Comparison of ENCODE assay signal across 7 mouse cellular contexts in genomic region chr9:57659774-57660173, GRCm38 (mm10). TPM values are rescaled to one million over a fixed set of nuclear protein-coding genes. Genes with fewer than 3 reads are reported as not detected.
DNase-seq lines count a peak whose midpoint lies in the region; ATAC-seq and TF ChIP-seq lines count a peak whose summit lies in the region.

No protein-coding gene starts in this region.

- no peak overlapping the region for H3K4me3 ChIP-seq in G1E (ENCODE audit: low read depth, low read length)
- H3K4me3 ChIP-seq in bone marrow, adult 2 months (replicated peaks; ENCODE audit: control insufficient read depth, low read depth, low read length): no peak overlapping the region
- H3K4me3 ChIP-seq in embryonic facial prominence, embryonic 14.5 days (ENCODE audit: low read depth, low read length): no peak overlapping the region
- H3K4me3 ChIP-seq in heart, postnatal 0 days (ENCODE audit: low read depth, low read length): no peak overlapping the region
- H3K4me3 ChIP-seq in lung, adult 2 months (replicated peaks; ENCODE audit: extremely low read depth, low read depth, low read length): no peak overlapping the region

- H3K9ac ChIP-seq in embryonic facial prominence, embryonic 14.5 days (ENCODE audit: low read depth, low read length): no peak overlapping the region
- H3K9ac ChIP-seq in heart, postnatal 0 days (replicated peaks; ENCODE audit: low read depth, low read length): no peak overlapping the region

- TF ChIP-seq CTCF in G1E (IDR thresholded peaks at IDR 0.05; ENCODE audit: low read depth, low read length): peak; percentile 50; the same call in 1 of the 2 replicates
- TF ChIP-seq CTCF in bone marrow, adult 2 months (IDR thresholded peaks at IDR 0.05; ENCODE audit: control insufficient read depth, insufficient read depth, low read length): peak; percentile 89
- peak; percentile 91 for TF ChIP-seq CTCF in heart, postnatal 0 days (IDR thresholded peaks at IDR 0.05; ENCODE audit: low read depth)
- peak; percentile 95 for TF ChIP-seq CTCF in lung, adult 2 months (IDR thresholded peaks at IDR 0.05; ENCODE audit: insufficient read depth, low read length)

- DNase-seq in G1E (ENCODE audit: low spot score): peak; percentile 47
- DNase-seq in embryonic facial prominence, embryonic 14.5 days (ENCODE audit: low spot score): peak; percentile 77
- peak; percentile 73 for DNase-seq in heart, postnatal 0 days (ENCODE audit: low spot score)
- DNase-seq in kidney, postnatal 4 days: peak; percentile 78 to 85
- DNase-seq in lung, adult 2 months: peak; percentile 65
- peak; percentile 74 for DNase-seq in right cerebral cortex, adult 18-20 months

- no peak overlapping the region for H3K4me2 ChIP-seq in embryonic facial prominence, embryonic 14.5 days (ENCODE audit: low read depth, low read length)
- no peak overlapping the region for H3K4me2 ChIP-seq in heart, postnatal 0 days (ENCODE audit: low read depth, low read length)

- ATAC-seq in G1E (ENCODE audit: extremely low read depth, insufficient number of reproducible peaks, low FRiP score, poor library complexity, severe bottlenecking): no peak
- ATAC-seq in embryonic facial prominence, embryonic 14.5 days (ENCODE audit: low read depth): peak; percentile 60; the same call in 1 of the 2 replicates
- peak; percentile 70 for ATAC-seq in heart, postnatal 0 days (ENCODE audit: insufficient read depth, low read depth)

- peaks cover 22% of the 10 kb centered on the region for H3K4me1 ChIP-seq in G1E (ENCODE audit: insufficient read depth, low read depth, low read length)
- H3K4me1 ChIP-seq in bone marrow, adult 2 months (ENCODE audit: control insufficient read depth, insufficient read depth, low read length): peaks cover 2% of the 10 kb centered on the region
- H3K4me1 ChIP-seq in embryonic facial prominence, embryonic 14.5 days (ENCODE audit: control insufficient read depth, insufficient read depth, low read length): no peaks in the 10 kb centered on the region
- H3K4me1 ChIP-seq in heart, postnatal 0 days (ENCODE audit: control insufficient read depth, insufficient read depth): peaks cover 3% of the 10 kb centered on the region; the same call in 1 of the 2 replicates
- H3K4me1 ChIP-seq in lung, adult 2 months (ENCODE audit: control insufficient read depth, insufficient read depth, low read length): peaks cover 2% of the 10 kb centered on the region; the same call in 1 of the 2 replicates

- H3K36me3 ChIP-seq in G1E (replicated peaks): no peaks in the 10 kb centered on the region
- no peaks in the 10 kb centered on the region for H3K36me3 ChIP-seq in embryonic facial prominence, embryonic 14.5 days (ENCODE audit: control insufficient read depth, insufficient read depth, low read length)
- no peaks in the 10 kb centered on the region for H3K36me3 ChIP-seq in heart, postnatal 0 days (replicated peaks; ENCODE audit: control insufficient read depth, insufficient read depth, low read length)

- TF ChIP-seq POLR2A in bone marrow, adult 2 months (IDR thresholded peaks at IDR 0.05; ENCODE audit: borderline replicate concordance, control insufficient read depth, low read depth, low read length): no peak
- TF ChIP-seq POLR2A in lung, adult 2 months (IDR thresholded peaks at IDR 0.05; ENCODE audit: borderline replicate concordance, extremely low read depth, low read depth, low read length): no peak

- 15% methylated on average over 4 of the region's 4 CpGs for WGBS in bone marrow, adult 2 months
- 27% methylated on average over 4 of the region's 4 CpGs for WGBS in embryonic facial prominence, embryonic 14.5 days
- WGBS in heart, postnatal 0 days: 10% methylated on average over 4 of the region's 4 CpGs
- 13% methylated on average over 4 of the region's 4 CpGs for WGBS in lung, adult 2 months

- H3K9me3 ChIP-seq in G1E (replicated peaks): no peaks in the 10 kb centered on the region
- no peaks in the 10 kb centered on the region for H3K9me3 ChIP-seq in embryonic facial prominence, embryonic 14.5 days (ENCODE audit: control insufficient read depth, low read length)
- H3K9me3 ChIP-seq in heart, postnatal 0 days (replicated peaks; ENCODE audit: control insufficient read depth, low read length): no peaks in the 10 kb centered on the region

- peaks cover 13% of the 10 kb centered on the region for H3K27me3 ChIP-seq in G1E (ENCODE audit: insufficient read depth, low read length)
- H3K27me3 ChIP-seq in embryonic facial prominence, embryonic 14.5 days (replicated peaks; ENCODE audit: control insufficient read depth, insufficient read depth, low read length): no peaks in the 10 kb centered on the region
- H3K27me3 ChIP-seq in heart, postnatal 0 days (ENCODE audit: control insufficient read depth, insufficient read depth, low read length): no peaks in the 10 kb centered on the region

- no peak for TF ChIP-seq EP300 in heart, postnatal 0 days (IDR thresholded peaks at IDR 0.05; ENCODE audit: low read depth)

- no peak overlapping the region for H3K27ac ChIP-seq in bone marrow, adult 2 months (ENCODE audit: control insufficient read depth, insufficient read depth, low read depth, low read length, poor library complexity)
- H3K27ac ChIP-seq in embryonic facial prominence, embryonic 14.5 days (replicated peaks; ENCODE audit: low read depth, low read length): no peak overlapping the region
- no peak overlapping the region for H3K27ac ChIP-seq in heart, postnatal 0 days (ENCODE audit: low read depth)

RNA-seq across cellular contexts. Expression of gene Csk, which starts 6.3 kb away (rescaled TPM):
- 118 and 125 TPM in 2 replicates for total RNA-seq in G1E (2014; fragmentation: Nextera tagmentation)
- total RNA-seq in G1E (2017): 151 and 154 TPM in 2 replicates
- 311 and 332 TPM in 2 replicates for polyA plus RNA-seq in G1E (2012)
- polyA plus RNA-seq in bone marrow, adult 2 months (2011; ENCODE audit: insufficient read depth, insufficient read length, low replicate concordance, missing spikeins): 45.4 and 99.8 TPM in 2 replicates
- 25.7 and 26.6 TPM in 2 replicates for polyA plus RNA-seq in embryonic facial prominence, embryonic 14.5 days (2014; fragmentation: Nextera tagmentation; extraction: Ambion mirVana)
- total RNA-seq in heart, postnatal 0 days (2014; rRNA removed; ENCODE audit: low replicate concordance): 44.6 and 54.2 TPM in 2 replicates
- polyA plus RNA-seq in heart, postnatal 0 days (2015; fragmentation: Nextera tagmentation; extraction: Ambion mirVana): 10.8 and 13.9 TPM in 2 replicates
- polyA plus RNA-seq in lung, adult 2 months (2012; rRNA removed): 68.7 and 79.3 TPM in 2 replicates

RNA-seq across cellular contexts. Expression of gene Cyp1a2, which starts 23.7 kb away (rescaled TPM):
- not detected in 2 replicates for total RNA-seq in G1E (2014; fragmentation: Nextera tagmentation)
- total RNA-seq in G1E (2017): not detected in 2 replicates
- not detected in 2 replicates for polyA plus RNA-seq in G1E (2012)
- polyA plus RNA-seq in bone marrow, adult 2 months (2011; ENCODE audit: insufficient read depth, insufficient read length, low replicate concordance, missing spikeins): 1.5 and 9.3 TPM in 2 replicates
- polyA plus RNA-seq in embryonic facial prominence, embryonic 14.5 days (2014; fragmentation: Nextera tagmentation; extraction: Ambion mirVana): not detected in 2 replicates
- not detected in 2 replicates for total RNA-seq in heart, postnatal 0 days (2014; rRNA removed; ENCODE audit: low replicate concordance)
- not detected in 2 replicates for polyA plus RNA-seq in heart, postnatal 0 days (2015; fragmentation: Nextera tagmentation; extraction: Ambion mirVana)
- 0.23 and 0.44 TPM in 2 replicates for polyA plus RNA-seq in lung, adult 2 months (2012; rRNA removed)

RNA-seq across cellular contexts. Expression of gene Cyp1a1, which starts 28.0 kb away (rescaled TPM):
- total RNA-seq in G1E (2014; fragmentation: Nextera tagmentation) (not detected in 2 replicates), G1E (2017) (not detected in 2 replicates)
- polyA plus RNA-seq in G1E (2012): not detected in 2 replicates
- not detected in 2 replicates for polyA plus RNA-seq in bone marrow, adult 2 months (2011; ENCODE audit: insufficient read depth, insufficient read length, low replicate concordance, missing spikeins)
- polyA plus RNA-seq in embryonic facial prominence, embryonic 14.5 days (2014; fragmentation: Nextera tagmentation; extraction: Ambion mirVana): 0.08 TPM in 1 of 2 replicates, not detected in the other
- total RNA-seq in heart, postnatal 0 days (2014; rRNA removed; ENCODE audit: low replicate concordance): not detected in 2 replicates
- 0.05 TPM in 1 of 2 replicates, not detected in the other for polyA plus RNA-seq in heart, postnatal 0 days (2015; fragmentation: Nextera tagmentation; extraction: Ambion mirVana)
- polyA plus RNA-seq in lung, adult 2 months (2012; rRNA removed): 28.8 and 37.7 TPM in 2 replicates

RNA-seq across cellular contexts. Expression of gene Lman1l, which starts 39.2 kb away (rescaled TPM):
- total RNA-seq in G1E (2014; fragmentation: Nextera tagmentation) (not detected in 2 replicates), G1E (2017) (not detected in 2 replicates)
- polyA plus RNA-seq in G1E (2012): not detected in 2 replicates
- polyA plus RNA-seq in bone marrow, adult 2 months (2011; ENCODE audit: insufficient read depth, insufficient read length, low replicate concordance, missing spikeins): 0.65 TPM in 1 of 2 replicates, not detected in the other
- not detected in 2 replicates for polyA plus RNA-seq in embryonic facial prominence, embryonic 14.5 days (2014; fragmentation: Nextera tagmentation; extraction: Ambion mirVana)
- total RNA-seq in heart, postnatal 0 days (2014; rRNA removed; ENCODE audit: low replicate concordance): 0.15 TPM in 1 of 2 replicates, not detected in the other
- not detected in 2 replicates for polyA plus RNA-seq in heart, postnatal 0 days (2015; fragmentation: Nextera tagmentation; extraction: Ambion mirVana)
- 0.06 and 0.08 TPM in 2 replicates for polyA plus RNA-seq in lung, adult 2 months (2012; rRNA removed)

RNA-seq across cellular contexts. Expression of gene Edc3, which starts 48.6 kb away (rescaled TPM):
- total RNA-seq in G1E (2014; fragmentation: Nextera tagmentation) (11.6 and 13.2 TPM in 2 replicates), G1E (2017) (5.7 and 5.9 TPM in 2 replicates)
- polyA plus RNA-seq in G1E (2012): 9.5 and 9.8 TPM in 2 replicates
- polyA plus RNA-seq in bone marrow, adult 2 months (2011; ENCODE audit: insufficient read depth, insufficient read length, low replicate concordance, missing spikeins): 8.3 and 9.1 TPM in 2 replicates
- polyA plus RNA-seq in embryonic facial prominence, embryonic 14.5 days (2014; fragmentation: Nextera tagmentation; extraction: Ambion mirVana): 22.1 and 25.0 TPM in 2 replicates
- 3.7 and 4.8 TPM in 2 replicates for total RNA-seq in heart, postnatal 0 days (2014; rRNA removed; ENCODE audit: low replicate concordance)
- polyA plus RNA-seq in heart, postnatal 0 days (2015; fragmentation: Nextera tagmentation; extraction: Ambion mirVana): 9.5 and 10.6 TPM in 2 replicates
- polyA plus RNA-seq in lung, adult 2 months (2012; rRNA removed): 17.6 and 19.4 TPM in 2 replicates

Comparison
In these comparisons a context has a peak if more than half of its experiments do, and no peak if none do; other contexts are left out.
1. RNA of gene Cyp1a1, which starts 28.0 kb away (polyA plus RNA-seq): 28.8 to 37.7 TPM in lung, adult 2 months; 0.08 TPM in embryonic facial prominence, embryonic 14.5 days, 0.05 TPM in heart, postnatal 0 days, not detected in G1E and not detected in bone marrow, adult 2 months; every median in the first group is over 10 times any median in the second.
2. Peak in every context shown above with its lines, with median percentiles within 50 percentile points of each other: DNase-seq and CTCF ChIP-seq.